Mouse (Mus musculus): ENCODE results near the gene Casd1.

The Casd1 gene

GRCm38 (mm10) chr6:4612431-4612830 lies 11.8 kb downstream of the Casd1 start:
- no peak for DNase-seq (ENCODE audit: low read depth, low spot score)

- DNase-seq (ENCODE audit: low read depth, low spot score) = no peak
Measured at GRCm38 (mm10) chr6:4617911-4618310, 17.3 kb downstream of the Casd1 start.

- DNase-seq (ENCODE audit: low read depth, low spot score) = no peak
Measured at GRCm38 (mm10) chr6:4631464-4631863, 30.8 kb downstream of the Casd1 start.

- no peak for DNase-seq (ENCODE audit: low read depth, low spot score)
Measured at GRCm38 (mm10) chr6:4633189-4633588, 32.5 kb downstream of the Casd1 start.

- DNase-seq (ENCODE audit: low read depth, low spot score) = no peak
Measured at GRCm38 (mm10) chr6:4634804-4635203, 34.2 kb downstream of the Casd1 start.

GRCm38 (mm10) chr6:4642068-4642467 lies 41.4 kb downstream of the Casd1 start:
- no peak for DNase-seq (ENCODE audit: low read depth, low spot score)

- no peak for DNase-seq (ENCODE audit: low read depth, low spot score)
Measured at GRCm38 (mm10) chr6:4647351-4647750, 46.7 kb downstream of the Casd1 start.

GRCm38 (mm10) chr6:4652596-4653134 lies 52.0 kb downstream of the Casd1 start:
- DNase-seq (ENCODE audit: low read depth, low spot score) = peak; percentile 81

- DNase-seq (ENCODE audit: low read depth, low spot score) = peak; percentile 70
Measured at GRCm38 (mm10) chr6:4653741-4654140, 53.1 kb downstream of the Casd1 start.

GRCm38 (mm10) chr6:4655466-4655865 lies 54.8 kb downstream of the Casd1 start:
- no peak for DNase-seq (ENCODE audit: low read depth, low spot score)

GRCm38 (mm10) chr6:4655924-4656323 lies 55.3 kb downstream of the Casd1 start:
- DNase-seq (ENCODE audit: low read depth, low spot score) = no peak

- peak; percentile 71 for DNase-seq (ENCODE audit: low read depth, low spot score)
Measured at GRCm38 (mm10) chr6:4658861-4659260, 58.2 kb downstream of the Casd1 start.

GRCm38 (mm10) chr6:4663516-4663915 lies 62.9 kb downstream of the Casd1 start:
- no peak for DNase-seq (ENCODE audit: low read depth, low spot score)

GRCm38 (mm10) chr6:4664313-4664712 lies 63.7 kb downstream of the Casd1 start:
- no peak for DNase-seq (ENCODE audit: low read depth, low spot score)

- DNase-seq (ENCODE audit: low read depth, low spot score) = no peak
Measured at GRCm38 (mm10) chr6:4665154-4665553, 64.5 kb downstream of the Casd1 start.

- peak; percentile 92 for DNase-seq (ENCODE audit: low read depth, low spot score)
Measured at GRCm38 (mm10) chr6:4677356-4677761, 76.7 kb downstream of the Casd1 start.

GRCm38 (mm10) chr6:4679981-4680380 lies 79.3 kb downstream of the Casd1 start:
- no peak for DNase-seq (ENCODE audit: low read depth, low spot score)

GRCm38 (mm10) chr6:4680576-4680975 lies 79.9 kb downstream of the Casd1 start:
- no peak for DNase-seq (ENCODE audit: low read depth, low spot score)

- peak; percentile 88 for DNase-seq (ENCODE audit: low read depth, low spot score)
Measured at GRCm38 (mm10) chr6:4684706-4685340, 84.2 kb downstream of the Casd1 start.

- DNase-seq (ENCODE audit: low read depth, low spot score) = no peak
Measured at GRCm38 (mm10) chr6:4690438-4690837, 89.8 kb downstream of the Casd1 start.
